In the genomic region with DNA sequence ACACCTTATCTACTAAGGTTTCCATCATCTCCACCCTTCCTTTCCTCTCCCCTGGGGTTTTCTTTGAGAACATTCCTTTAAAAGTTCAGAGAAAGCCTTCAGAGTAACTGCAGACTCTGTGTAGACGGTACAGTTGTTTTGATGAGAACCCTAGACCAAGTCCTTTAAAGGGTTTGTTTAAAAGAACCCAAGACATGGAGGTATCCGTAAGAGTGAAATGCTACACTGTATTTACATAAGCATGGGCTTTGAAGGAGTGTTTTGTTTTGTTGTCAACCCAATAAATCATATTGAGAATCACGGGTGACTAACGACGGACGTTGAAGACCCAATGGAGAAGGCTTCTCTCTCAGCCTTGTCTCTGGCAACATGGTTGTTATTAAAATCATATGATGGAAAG, we compare ENCODE assay signal across 16 mouse cellular contexts.
A peak's percentile ranks its signal among the peaks of the same experiment; 100 is the strongest.
DNase-seq lines count a peak whose midpoint lies in the region; ATAC-seq and TF ChIP-seq lines count a peak whose summit lies in the region.
"Had no signal": no experiment of that assay in that cellular context is flagged by ENCODE, and none has a peak within 500 bp of the region (broad histone marks: within the 10 kb centered on the region; RNA-seq: fewer than 3 reads in every experiment).

No protein-coding gene starts in this region.

- no peak for TF ChIP-seq EP300 in stomach, postnatal 0 days (optimal IDR thresholded peaks at IDR 0.05)

- no peak for DNase-seq in embryonic facial prominence, embryonic 10.5 days (ENCODE audit: low spot score)
- DNase-seq in heart, postnatal 36 days: no peak
- peak; percentile 81 for DNase-seq in kidney, postnatal 0 days (ENCODE audit: low spot score)
- DNase-seq in kidney, adult 8-10 months: no peak
- DNase-seq in stomach, postnatal 0 days (ENCODE audit: low spot score): no peak
- DNase-seq: adrenal gland, adult 8-10 months; cerebellum, adult 2 months; forebrain, postnatal 0 days; gastrocnemius, postnatal 14 days had no signal

- H3K9ac ChIP-seq in embryonic facial prominence, embryonic 12.5 days: no peak overlapping the region
- H3K9ac ChIP-seq in heart, embryonic 15.5 days: no peak overlapping the region
- H3K9ac ChIP-seq in kidney, postnatal 0 days (ENCODE audit: low read depth, low read length): no peak overlapping the region
- H3K9ac ChIP-seq in stomach, embryonic 15.5 days: no peak overlapping the region
- H3K9ac ChIP-seq in stomach, postnatal 0 days (ENCODE audit: low read length): no peak overlapping the region
- H3K9ac ChIP-seq: forebrain, embryonic 13.5 days; forebrain, postnatal 0 days; hindbrain, embryonic 13.5 days had no signal

- H3K4me1 ChIP-seq in embryonic facial prominence, embryonic 12.5 days: no peaks in the 10 kb centered on the region
- H3K4me1 ChIP-seq in embryonic facial prominence, embryonic 10.5 days: no peaks in the 10 kb centered on the region
- H3K4me1 ChIP-seq in heart, embryonic 15.5 days (replicated peaks): no peaks in the 10 kb centered on the region
- no peaks in the 10 kb centered on the region for H3K4me1 ChIP-seq in kidney, postnatal 0 days (replicated peaks; ENCODE audit: insufficient read depth, low read length)
- no peaks in the 10 kb centered on the region for H3K4me1 ChIP-seq in stomach, embryonic 15.5 days
- H3K4me1 ChIP-seq in stomach, postnatal 0 days (replicated peaks; ENCODE audit: control insufficient read depth, insufficient read depth): no peaks in the 10 kb centered on the region
- H3K4me1 ChIP-seq: forebrain, embryonic 13.5 days; hindbrain, embryonic 13.5 days had no signal

- no peak for TF ChIP-seq CTCF in kidney, postnatal 0 days (IDR thresholded peaks at IDR 0.05; ENCODE audit: low read depth)
- no peak for TF ChIP-seq CTCF in stomach, postnatal 0 days (IDR thresholded peaks at IDR 0.05; ENCODE audit: low read depth)

- H3K27ac ChIP-seq in embryonic facial prominence, embryonic 12.5 days: peak overlapping the region; percentile 23; the same call in 1 of the 2 replicates
- no peak overlapping the region for H3K27ac ChIP-seq in embryonic facial prominence, embryonic 10.5 days (replicated peaks)
- peak overlapping the region; percentile 3; the same call in 1 of the 2 replicates for H3K27ac ChIP-seq in heart, embryonic 15.5 days
- peak overlapping the region; percentile 60; the same call in 1 of the 2 replicates for H3K27ac ChIP-seq in kidney, postnatal 0 days
- H3K27ac ChIP-seq in stomach, embryonic 15.5 days: peak overlapping the region; percentile 16; the same call in 1 of the 2 replicates
- H3K27ac ChIP-seq in stomach, postnatal 0 days (replicated peaks): no peak overlapping the region
- H3K27ac ChIP-seq: forebrain, embryonic 13.5 days; hindbrain, embryonic 13.5 days had no signal

- no peak for ATAC-seq in embryonic facial prominence, embryonic 12.5 days (ENCODE audit: insufficient number of reproducible peaks, insufficient read depth, low FRiP score, low TSS enrichment)
- no peak for ATAC-seq in heart, embryonic 15.5 days (replicated peaks; ENCODE audit: insufficient number of reproducible peaks, insufficient read depth, low FRiP score, low read depth)
- 0 out of 2 replicates have a peak, but pooled peaks have one; percentile 33 for ATAC-seq in kidney, postnatal 0 days (replicated peaks; ENCODE audit: low FRiP score, low read depth)
- ATAC-seq in stomach, embryonic 15.5 days (ENCODE audit: insufficient read depth, low FRiP score, low read depth): no peak
- no peak for ATAC-seq in stomach, postnatal 0 days (ENCODE audit: low FRiP score, low TSS enrichment)
- ATAC-seq: CD4-positive, CD25-positive, alpha-beta regulatory T cell, adult 4 months; forebrain, embryonic 13.5 days; forebrain, postnatal 0 days had no signal

- no peaks in the 10 kb centered on the region for H3K9me3 ChIP-seq in embryonic facial prominence, embryonic 12.5 days
- no peaks in the 10 kb centered on the region for H3K9me3 ChIP-seq in embryonic facial prominence, embryonic 10.5 days
- no peaks in the 10 kb centered on the region for H3K9me3 ChIP-seq in heart, embryonic 15.5 days (replicated peaks)
- no peaks in the 10 kb centered on the region for H3K9me3 ChIP-seq in kidney, postnatal 0 days (replicated peaks; ENCODE audit: low read length)
- H3K9me3 ChIP-seq in stomach, embryonic 15.5 days: no peaks in the 10 kb centered on the region
- no peaks in the 10 kb centered on the region for H3K9me3 ChIP-seq in stomach, postnatal 0 days (ENCODE audit: control insufficient read depth, low read length)
- H3K9me3 ChIP-seq: forebrain, embryonic 13.5 days; hindbrain, embryonic 13.5 days had no signal

- H3K27me3 ChIP-seq in embryonic facial prominence, embryonic 12.5 days: no peaks in the 10 kb centered on the region
- H3K27me3 ChIP-seq in embryonic facial prominence, embryonic 10.5 days (replicated peaks; ENCODE audit: low read depth, poor library complexity, severe bottlenecking): no peaks in the 10 kb centered on the region
- H3K27me3 ChIP-seq in heart, embryonic 15.5 days: no peaks in the 10 kb centered on the region
- H3K27me3 ChIP-seq in kidney, postnatal 0 days (ENCODE audit: insufficient read depth, low read length): no peaks in the 10 kb centered on the region
- H3K27me3 ChIP-seq in stomach, embryonic 15.5 days (replicated peaks): no peaks in the 10 kb centered on the region
- H3K27me3 ChIP-seq in stomach, postnatal 0 days (ENCODE audit: control insufficient read depth, insufficient read depth, low read length): no peaks in the 10 kb centered on the region
- H3K27me3 ChIP-seq: forebrain, embryonic 13.5 days; hindbrain, embryonic 13.5 days had no signal

- H3K36me3 ChIP-seq in embryonic facial prominence, embryonic 12.5 days: no peaks in the 10 kb centered on the region
- H3K36me3 ChIP-seq in embryonic facial prominence, embryonic 10.5 days (replicated peaks): no peaks in the 10 kb centered on the region
- H3K36me3 ChIP-seq in heart, embryonic 15.5 days: no peaks in the 10 kb centered on the region
- H3K36me3 ChIP-seq in kidney, postnatal 0 days (ENCODE audit: insufficient read depth, low read length): no peaks in the 10 kb centered on the region
- H3K36me3 ChIP-seq in stomach, embryonic 15.5 days: no peaks in the 10 kb centered on the region
- H3K36me3 ChIP-seq in stomach, postnatal 0 days (ENCODE audit: control insufficient read depth, insufficient read depth, low read length): no peaks in the 10 kb centered on the region
- H3K36me3 ChIP-seq: G1E; hindbrain, embryonic 13.5 days had no signal

- intact Hi-C loops in heart, postnatal 36 days (cut with DNase I): no loop called here

- no peak overlapping the region for H3K4me2 ChIP-seq in embryonic facial prominence, embryonic 12.5 days (replicated peaks)
- no peak overlapping the region for H3K4me2 ChIP-seq in heart, embryonic 15.5 days
- no peak overlapping the region for H3K4me2 ChIP-seq in kidney, postnatal 0 days (ENCODE audit: low read length)
- H3K4me2 ChIP-seq in stomach, embryonic 15.5 days: no peak overlapping the region
- H3K4me2 ChIP-seq in stomach, postnatal 0 days (replicated peaks; ENCODE audit: low read depth): no peak overlapping the region
- H3K4me2 ChIP-seq: forebrain, embryonic 13.5 days; hindbrain, embryonic 13.5 days had no signal

- no peak overlapping the region for H3K4me3 ChIP-seq in embryonic facial prominence, embryonic 12.5 days
- H3K4me3 ChIP-seq in embryonic facial prominence, embryonic 10.5 days: no peak overlapping the region
- no peak overlapping the region for H3K4me3 ChIP-seq in heart, embryonic 15.5 days
- H3K4me3 ChIP-seq in kidney, postnatal 0 days (replicated peaks; ENCODE audit: low read depth, low read length): no peak overlapping the region
- no peak overlapping the region for H3K4me3 ChIP-seq in stomach, embryonic 15.5 days (replicated peaks)
- no peak overlapping the region for H3K4me3 ChIP-seq in stomach, postnatal 0 days (ENCODE audit: low read depth, low read length)
- H3K4me3 ChIP-seq: forebrain, embryonic 13.5 days; hindbrain, embryonic 13.5 days had no signal

- WGBS in embryonic facial prominence, embryonic 12.5 days: 69% methylated on average over 6 of the region's 6 CpGs
- 75% methylated on average over 6 of the region's 6 CpGs for whole genome bisulfite sequencing in embryonic facial prominence, embryonic 10.5 days
- 69% methylated on average over 6 of the region's 6 CpGs for WGBS in heart, embryonic 15.5 days
- 23% methylated on average over 6 of the region's 6 CpGs for WGBS in kidney, postnatal 0 days
- WGBS in stomach, embryonic 15.5 days: 48% methylated on average over 6 of the region's 6 CpGs
- WGBS in stomach, postnatal 0 days: 34% methylated on average over 6 of the region's 6 CpGs

Comparison
In these comparisons a context has a peak if more than half of its experiments do, and no peak if none do; other contexts are left out.
1. H3K27ac ChIP-seq: peak in embryonic facial prominence, embryonic 12.5 days (single experiment), heart, embryonic 15.5 days (single experiment), kidney, postnatal 0 days (single experiment) and stomach, embryonic 15.5 days (single experiment); none in embryonic facial prominence, embryonic 10.5 days (single experiment) and stomach, postnatal 0 days (single experiment).